Mouse (Mus musculus) MEL (cell line): ENCODE measurements around the gene Slc15a2.

Experiments
- CHD1 ChIP-seq: IDR thresholded peaks from 2 replicates; pipeline ENCODE4 v1.6.1; 2012; ENCODE audit warnings: low read depth, mild to moderate bottlenecking, inconsistent platforms, low read length, improper control_type of control experiment
- CTCF ChIP-seq, 3 experiments: IDR thresholded peaks in 2 of 3; conservative IDR thresholded peaks in 1 of 3; 2 replicates each; pipeline ENCODE4 v1.5.1; 2011 to 2012; ENCODE audit warnings: low read length in 3 of 3, low read depth in 2 of 3, mild to moderate bottlenecking in 2 of 3, improper control_type of control experiment in 1 of 3, inconsistent platforms in 1 of 3, mixed read lengths in 1 of 3, moderate library complexity in 1 of 3; ENCODE audit not compliant: control insufficient read depth in 1 of 3, insufficient read depth in 1 of 3, poor library complexity in 1 of 3, severe bottlenecking in 1 of 3
- NELFE ChIP-seq: IDR thresholded peaks from 2 replicates; pipeline ENCODE4 v1.6.1; 2011; ENCODE audit warnings: low read depth, low read length, improper control_type of control experiment
- POLR2A ChIP-seq, 2 experiments: IDR thresholded peaks; 2 replicates each; pipeline ENCODE4 v1.6.1; 2011 to 2012; ENCODE audit warnings: low read length in 2 of 2, mild to moderate bottlenecking in 2 of 2, control low read depth in 1 of 2, improper control_type of control experiment in 1 of 2, low read depth in 1 of 2, moderate library complexity in 1 of 2; ENCODE audit not compliant: control insufficient read depth in 1 of 2, insufficient read depth in 1 of 2, poor library complexity in 1 of 2
- POLR2AphosphoS2 ChIP-seq: IDR thresholded peaks from 2 replicates; pipeline ENCODE4 v1.6.1; 2011; ENCODE audit warnings: low read length, improper control_type of control experiment
- TCF12 ChIP-seq: IDR thresholded peaks from 2 replicates; pipeline ENCODE4 v1.6.1; 2014; ENCODE audit warnings: low read depth, mild to moderate bottlenecking, inconsistent platforms, low read length, improper control_type of control experiment, moderate library complexity
- ZMIZ1 ChIP-seq: IDR thresholded peaks from 2 replicates; pipeline ENCODE4 v1.6.1; 2012; ENCODE audit warnings: low read depth, mild to moderate bottlenecking, inconsistent platforms, low read length, improper control_type of control experiment, moderate library complexity

DNA sequence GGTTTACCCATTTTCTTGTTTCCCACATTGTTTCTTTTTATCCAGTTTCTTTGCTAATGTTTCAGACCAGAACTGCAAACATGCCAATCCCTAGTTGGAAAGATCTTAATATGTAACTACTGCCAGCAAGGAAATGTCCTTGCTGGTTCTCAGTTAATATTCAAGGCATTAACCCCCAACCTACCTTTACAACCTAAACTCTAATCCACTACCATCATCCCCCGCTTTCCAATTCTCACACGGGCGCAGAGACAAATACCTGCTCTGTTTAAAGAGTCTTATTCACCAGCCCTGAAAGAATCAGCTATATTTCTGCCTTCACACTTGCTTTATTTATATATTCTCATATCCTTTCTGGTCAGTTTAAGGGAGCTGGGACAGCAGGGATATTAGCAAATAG lies 23.9 kb upstream of the Slc15a2 start:
- TF ChIP-seq POLR2A (IDR thresholded peaks at IDR 0.05; ENCODE audit: control insufficient read depth in 1 of 2, insufficient read depth in 1 of 2, low read depth in 1 of 2, low read length in 2 of 2, poor library complexity in 1 of 2) (no peak), CTCF (IDR thresholded peaks at IDR 0.05 in 2 of 3, conservative IDR thresholded peaks at IDR 0.05 in 1 of 3; ENCODE audit: control insufficient read depth in 1 of 3, insufficient read depth in 1 of 3, low read depth in 2 of 3, low read length in 3 of 3, poor library complexity in 1 of 3, severe bottlenecking in 1 of 3) (no peak), TCF12 (no peak), CHD1 (no peak), ZMIZ1 (no peak), NELFE (no peak), POLR2AphosphoS2 (no peak)
